Mouse (Mus musculus) forebrain, postnatal 0 days (tissue): ENCODE results near the gene Ccdc28a. TPM values are rescaled to one million over a fixed set of nuclear protein-coding genes. Genes with fewer than 3 reads are reported as not detected.
A peak's percentile ranks its signal among the peaks of the same experiment; 100 is the strongest.

Experiments used
- ATAC-seq: fragments of 200-750 bp; cut with Nextera tagmentation; 2 replicates; pipeline ENCODE4 v1.8.0; 2017; ENCODE audit warnings: mild to moderate bottlenecking, moderate library complexity
- DNase-seq: peaks from one replicate; pipeline ENCODE4 v3.0.0-alpha.2; 2015
- H3K27ac ChIP-seq: fragments of 300-500 bp; sonication (generic); 2 replicates; pipeline ENCODE4 v1.5.1; 2014; ENCODE audit warnings: low read depth, mild to moderate bottlenecking, antibody characterized with exemption, low read length, moderate library complexity, mixed read lengths
- H3K27me3 ChIP-seq: fragments of 300-500 bp; sonication (generic); 2 replicates; pipeline ENCODE4 v1.6.1; 2014; ENCODE audit warnings: mild to moderate bottlenecking, low read length, mixed read lengths; ENCODE audit not compliant: insufficient read depth
- H3K36me3 ChIP-seq: fragments of 300-500 bp; sonication (generic); 2 replicates; pipeline ENCODE4 v1.6.1; 2014; ENCODE audit warnings: mild to moderate bottlenecking, moderate library complexity; ENCODE audit not compliant: insufficient read depth
- H3K4me1 ChIP-seq: fragments of 300-500 bp; sonication (generic); 2 replicates; pipeline ENCODE4 v1.6.1; 2014; ENCODE audit warnings: antibody characterized with exemption; ENCODE audit not compliant: insufficient read depth
- H3K4me2 ChIP-seq: fragments of 300-500 bp; sonication (generic); 2 replicates; pipeline ENCODE4 v1.6.1; 2014; ENCODE audit warnings: low read depth, mild to moderate bottlenecking, moderate library complexity
- H3K4me3 ChIP-seq: fragments of 300-500 bp; sonication (generic); 2 replicates; pipeline ENCODE4 v1.5.1; 2014; ENCODE audit warnings: low read depth, low read length, mixed read lengths
- H3K9ac ChIP-seq: fragments of 300-500 bp; sonication (generic); 2 replicates; pipeline ENCODE4 v1.6.1; 2014; ENCODE audit warnings: mild to moderate bottlenecking
- H3K9me3 ChIP-seq: fragments of 300-500 bp; sonication (generic); 2 replicates; pipeline ENCODE4 v1.6.1; 2016; ENCODE audit warnings: low read length
- CTCF ChIP-seq: sonication (generic); IDR thresholded peaks from 2 replicates; pipeline ENCODE4 v1.5.1; 2016; ENCODE audit warnings: antibody characterized with exemption, control low read depth, low read depth
- WGBS: fragments of 180-500 bp; shearing (Covaris S2); extraction: QIAGEN DNeasy Blood & Tissue Kit; methylation state at CpG from one replicate; pipeline ENCODE4 v1.1.7; 2014; 5-methylcytosine and 5-hydroxymethylcytosine counted together
- polyA plus RNA-seq: library from polyadenylated mRNA; unstranded; fragments of >200 nt; fragmentation: Nextera tagmentation; extraction: Ambion mirVana; gene quantifications from 2 replicates; pipeline ENCODE4 v1.2.1, GENCODE M21; 2015
- total RNA-seq: library from RNA; depleted of rRNA; stranded (reverse); fragments of >200 nt; gene quantifications from 2 replicates; pipeline ENCODE4 v1.2.3, GENCODE M21; 2014; rRNA removed

Gene Ccdc28a
- total RNA-seq (5.1 and 6.2 TPM in 2 replicates), polyA plus RNA-seq (7.0 and 8.6 TPM in 2 replicates)

- H3K27me3 ChIP-seq = no peaks in the 10 kb centered on the region
- peak within 1 kb of the TSS; percentile 71 for H3K9ac ChIP-seq
- WGBS = 2% methylated on average over 41 of the region's 41 CpGs
- H3K36me3 ChIP-seq = no peaks in the 10 kb centered on the region
- peak; percentile 97 for DNase-seq
- TF ChIP-seq CTCF = peak; percentile 44; the same call in 1 of the 2 replicates
- H3K27ac ChIP-seq = peak within 1 kb of the TSS; percentile 87
- H3K4me1 ChIP-seq = peaks cover 3% of the 10 kb centered on the region
- peak within 1 kb of the TSS; percentile 65 for H3K4me2 ChIP-seq
- peak within 1 kb of the TSS; percentile 91 for H3K4me3 ChIP-seq
- peak; percentile 99 for ATAC-seq
- no peaks in the 10 kb centered on the region for H3K9me3 ChIP-seq
Measured at GRCm38 (mm10) chr10:18234560-18235401, at the start of gene Ccdc28a. Gene Ccdc28a (minus strand): TSS chr10:18234998.

DNA sequence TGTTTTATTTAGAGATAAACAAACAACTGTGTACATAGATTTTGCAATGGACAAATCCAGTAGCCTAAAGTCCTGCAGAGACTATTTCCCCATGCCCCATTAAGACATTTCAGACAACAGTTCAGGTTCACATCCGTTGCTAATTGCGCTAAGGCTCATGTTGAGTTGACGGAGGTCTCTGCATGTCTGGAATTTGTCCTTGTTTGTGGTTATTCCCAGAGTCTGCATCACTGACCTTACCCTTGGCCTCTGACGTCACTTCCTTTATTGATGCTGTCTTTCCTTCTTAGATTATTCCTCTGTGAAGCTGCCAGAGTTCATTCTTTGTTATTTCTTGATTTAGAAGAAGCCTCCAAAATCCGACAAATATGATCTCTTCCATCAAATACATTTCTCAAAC lies 49.2 kb upstream of the Ccdc28a start:
- H3K4me2 ChIP-seq = no peak overlapping the region
- H3K36me3 ChIP-seq = no peaks in the 10 kb centered on the region
- H3K9me3 ChIP-seq = no peaks in the 10 kb centered on the region
- no peak for ATAC-seq
- H3K4me1 ChIP-seq = no peaks in the 10 kb centered on the region
- 93% methylated on average over 5 of the region's 5 CpGs for whole genome bisulfite sequencing
- H3K9ac ChIP-seq = no peak overlapping the region
- DNase-seq = no peak
- TF ChIP-seq CTCF = no peak
- no peak overlapping the region for H3K4me3 ChIP-seq
- no peaks in the 10 kb centered on the region for H3K27me3 ChIP-seq
- H3K27ac ChIP-seq = no peak overlapping the region

- no peaks in the 10 kb centered on the region for H3K4me1 ChIP-seq
- H3K27me3 ChIP-seq = no peaks in the 10 kb centered on the region
- 73% methylated on average over 4 of the region's 4 CpGs for WGBS
- no peak overlapping the region for H3K4me3 ChIP-seq
- no peak for ATAC-seq
- no peaks in the 10 kb centered on the region for H3K36me3 ChIP-seq
- H3K4me2 ChIP-seq = no peak overlapping the region
- no peak overlapping the region for H3K27ac ChIP-seq
- no peak for TF ChIP-seq CTCF
- H3K9me3 ChIP-seq = 0 out of 2 replicates have a peak, but pooled peaks cover 5% of the 10 kb centered on the region
- no peak for DNase-seq
- no peak overlapping the region for H3K9ac ChIP-seq
Measured at GRCm38 (mm10) chr10:18276090-18276734, 41.4 kb upstream of the Ccdc28a start.

DNA sequence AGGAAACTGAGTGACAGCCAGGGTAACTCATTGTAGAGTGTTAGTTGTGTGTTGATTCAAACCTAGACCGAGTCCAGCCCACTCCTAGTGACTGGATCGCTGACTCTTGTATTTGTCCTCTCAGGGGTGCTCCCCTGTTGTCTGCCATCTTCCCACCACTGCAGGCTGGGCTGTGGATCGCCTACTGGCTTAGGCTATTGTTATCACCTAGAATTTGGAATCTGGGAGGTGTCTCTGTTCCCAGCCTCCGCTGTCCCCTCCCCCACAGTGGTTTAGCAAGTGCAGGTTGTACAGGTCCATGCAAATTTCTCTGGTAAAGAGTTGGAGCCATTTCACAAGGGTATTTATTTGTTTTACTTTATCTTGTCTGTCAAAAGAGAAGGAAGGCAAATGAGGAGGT lies 16.5 kb upstream of the Ccdc28a start:
- ATAC-seq = no peak
- no peak overlapping the region for H3K9ac ChIP-seq
- H3K27ac ChIP-seq = no peak overlapping the region
- H3K4me2 ChIP-seq = no peak overlapping the region
- no peaks in the 10 kb centered on the region for H3K36me3 ChIP-seq
- H3K4me3 ChIP-seq = no peak overlapping the region
- WGBS = 69% methylated on average over 4 of the region's 4 CpGs
- DNase-seq = no peak
- H3K9me3 ChIP-seq = no peaks in the 10 kb centered on the region
- no peaks in the 10 kb centered on the region for H3K27me3 ChIP-seq
- H3K4me1 ChIP-seq = no peaks in the 10 kb centered on the region
- no peak for TF ChIP-seq CTCF

DNA sequence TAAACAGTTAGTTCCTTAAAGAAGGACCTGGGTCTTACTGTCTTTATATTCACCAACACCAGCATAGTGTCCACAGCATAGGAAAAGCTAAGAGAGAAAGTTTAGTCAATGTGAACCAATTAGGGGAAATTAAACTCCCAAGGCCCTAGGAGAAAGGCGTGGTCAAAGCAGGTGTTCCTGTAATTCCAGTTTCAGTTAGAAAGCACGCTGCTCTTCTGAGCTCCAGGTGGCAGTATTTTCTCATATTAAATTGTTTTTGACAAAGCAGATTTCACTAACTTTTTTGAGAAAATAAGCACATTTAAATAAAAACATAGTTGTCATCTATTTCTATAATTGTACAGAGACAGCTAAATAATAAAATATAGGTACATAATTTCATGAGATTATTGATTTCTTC lies 8.8 kb upstream of the Ccdc28a start:
- H3K36me3 ChIP-seq = no peaks in the 10 kb centered on the region
- peak; percentile 50 for TF ChIP-seq CTCF

DNA sequence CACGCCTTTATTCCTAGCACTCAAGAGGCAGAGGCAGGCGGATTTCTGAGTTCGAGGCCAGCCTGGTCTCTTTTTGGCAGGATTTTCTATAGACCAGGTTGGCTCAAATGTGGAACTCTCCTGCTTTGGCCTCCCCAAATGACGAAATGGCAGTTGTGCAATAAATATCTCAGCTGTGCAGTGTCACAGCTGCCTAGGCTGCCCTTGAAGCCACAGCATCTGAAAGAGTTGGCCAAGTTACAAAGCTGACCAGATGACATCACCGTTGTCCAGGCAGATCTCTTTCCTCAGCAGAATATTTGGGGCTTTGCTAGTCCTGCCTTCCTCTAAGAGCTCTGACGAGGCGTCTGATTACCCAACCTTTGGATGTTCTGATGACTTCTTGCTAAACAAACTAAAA lies 2.4 kb upstream of the Ccdc28a start:
- DNase-seq = no peak
- no peak overlapping the region for H3K9ac ChIP-seq
- no peak for ATAC-seq
- no peaks in the 10 kb centered on the region for H3K9me3 ChIP-seq
- H3K4me1 ChIP-seq = peaks cover 3% of the 10 kb centered on the region
- 91% methylated on average over 7 of the region's 7 CpGs for WGBS
- no peak overlapping the region for H3K27ac ChIP-seq
- no peaks in the 10 kb centered on the region for H3K27me3 ChIP-seq
- no peak overlapping the region for H3K4me3 ChIP-seq
- no peak overlapping the region for H3K4me2 ChIP-seq
- TF ChIP-seq CTCF = no peak
- no peaks in the 10 kb centered on the region for H3K36me3 ChIP-seq

More for the DNA sequence above, 8.8 kb upstream of the Ccdc28a start:
- no peak overlapping the region for H3K4me2 ChIP-seq
- ATAC-seq = no peak
- H3K9ac ChIP-seq = no peak overlapping the region
- no peaks in the 10 kb centered on the region for H3K27me3 ChIP-seq
- no peak overlapping the region for H3K4me3 ChIP-seq
- no peaks in the 10 kb centered on the region for H3K4me1 ChIP-seq
- no peaks in the 10 kb centered on the region for H3K9me3 ChIP-seq
- DNase-seq = peak; percentile 25
- WGBS = 63% methylated on average over 2 of the region's 2 CpGs
- H3K27ac ChIP-seq = no peak overlapping the region
